Mouse (Mus musculus) MEL (cell line): ENCODE results near the gene Zfp324. TPM values are rescaled to one million over a fixed set of nuclear protein-coding genes. Genes with fewer than 3 reads are reported as not detected.
A peak's percentile ranks its signal among the peaks of the same experiment; 100 is the strongest.

Source experiments
- DNase-seq: peaks from one replicate; pipeline ENCODE4 v3.0.0; 2011; ENCODE audit warnings: low read depth, low spot score
- H3K27ac ChIP-seq: 2 replicates; pipeline ENCODE4 v1.5.1; 2012; ENCODE audit warnings: low read depth, mild to moderate bottlenecking, control low read depth, low read length, moderate library complexity; ENCODE audit not compliant: control insufficient read depth
- H3K27me3 ChIP-seq, 2 experiments: fragments of 150-350 bp in 1 of 2; sonication (generic) in 1 of 2; 2 replicates each; pipeline ENCODE4 v1.6.1; 2012; ENCODE audit warnings: low read length in 2 of 2, mild to moderate bottlenecking in 2 of 2, improper control_type of control experiment in 1 of 2, moderate library complexity in 1 of 2; ENCODE audit not compliant: insufficient read depth in 2 of 2, control insufficient read depth in 1 of 2
- H3K36me3 ChIP-seq, 2 experiments: 2 replicates each; pipeline ENCODE4 v1.6.1; 2012 to 2014; ENCODE audit warnings: low read length in 2 of 2, improper control_type of control experiment in 1 of 2, inconsistent platforms in 1 of 2, mild to moderate bottlenecking in 1 of 2; ENCODE audit not compliant: insufficient read depth in 2 of 2, control insufficient read depth in 1 of 2
- H3K4me1 ChIP-seq, 2 experiments: fragments of 150-350 bp in 1 of 2; sonication (generic) in 1 of 2; 2 replicates each; pipeline ENCODE4 v1.6.1; 2012; ENCODE audit warnings: low read length in 2 of 2, improper control_type of control experiment in 1 of 2, mild to moderate bottlenecking in 1 of 2; ENCODE audit not compliant: insufficient read depth in 2 of 2, control insufficient read depth in 1 of 2
- H3K4me3 ChIP-seq, 2 experiments: fragments of 150-350 bp in 1 of 2; sonication (generic) in 1 of 2; 2 replicates each; pipeline ENCODE4 v1.5.1; 2012; ENCODE audit warnings: low read depth in 2 of 2, low read length in 2 of 2, mild to moderate bottlenecking in 2 of 2, moderate library complexity in 2 of 2, control low read depth in 1 of 2, improper control_type of control experiment in 1 of 2; ENCODE audit not compliant: control insufficient read depth in 1 of 2, insufficient read depth in 1 of 2
- H3K79me2 ChIP-seq: 2 replicates; pipeline ENCODE4 v1.6.1; 2012; ENCODE audit warnings: mild to moderate bottlenecking, low read length, moderate library complexity; ENCODE audit not compliant: control insufficient read depth, poor library complexity, insufficient read depth
- H3K9ac ChIP-seq: 2 replicates; pipeline ENCODE4 v1.6.1; 2012; ENCODE audit warnings: low read depth, mild to moderate bottlenecking, control low read depth, low read length, moderate library complexity; ENCODE audit not compliant: control insufficient read depth, poor library complexity, severe bottlenecking
- H3K9me3 ChIP-seq: fragments of 150-350 bp; sonication (generic); replicated peaks from 2 replicates; pipeline ENCODE4 v1.6.1; 2012; ENCODE audit warnings: mild to moderate bottlenecking, low read length, improper control_type of control experiment, moderate library complexity; ENCODE audit not compliant: insufficient read depth
- CHD1 ChIP-seq: IDR thresholded peaks from 2 replicates; pipeline ENCODE4 v1.6.1; 2012; ENCODE audit warnings: low read depth, mild to moderate bottlenecking, inconsistent platforms, low read length, improper control_type of control experiment
- CTCF ChIP-seq, 3 experiments: IDR thresholded peaks in 2 of 3; conservative IDR thresholded peaks in 1 of 3; 2 replicates each; pipeline ENCODE4 v1.5.1; 2011 to 2012; ENCODE audit warnings: low read length in 3 of 3, low read depth in 2 of 3, mild to moderate bottlenecking in 2 of 3, improper control_type of control experiment in 1 of 3, inconsistent platforms in 1 of 3, mixed read lengths in 1 of 3, moderate library complexity in 1 of 3; ENCODE audit not compliant: control insufficient read depth in 1 of 3, insufficient read depth in 1 of 3, poor library complexity in 1 of 3, severe bottlenecking in 1 of 3
- E2F4 ChIP-seq: IDR thresholded peaks from 2 replicates; pipeline ENCODE4 v1.6.1; 2011; ENCODE audit warnings: low read depth, low read length, improper control_type of control experiment, borderline replicate concordance
- ELF1 ChIP-seq: IDR thresholded peaks from 2 replicates; pipeline ENCODE4 v1.6.1; 2014; ENCODE audit warnings: low read depth, mild to moderate bottlenecking, inconsistent platforms, low read length, improper control_type of control experiment, moderate library complexity
- EP300 ChIP-seq, 2 experiments: IDR thresholded peaks; 2 replicates each; pipeline ENCODE4 v1.6.1; 2011; ENCODE audit warnings: improper control_type of control experiment in 2 of 2, low read length in 2 of 2, low read depth in 1 of 2, mild to moderate bottlenecking in 1 of 2
- ETS1 ChIP-seq: IDR thresholded peaks from 2 replicates; pipeline ENCODE4 v1.6.1; 2012; ENCODE audit warnings: low read depth, mild to moderate bottlenecking, inconsistent platforms, low read length, improper control_type of control experiment, moderate library complexity
- GABPA ChIP-seq: IDR thresholded peaks from 2 replicates; pipeline ENCODE4 v1.6.1; 2012; ENCODE audit warnings: low read depth, mild to moderate bottlenecking, inconsistent platforms, low read length, improper control_type of control experiment, moderate library complexity
- HCFC1 ChIP-seq: IDR thresholded peaks from 2 replicates; pipeline ENCODE4 v1.6.1; 2012; ENCODE audit warnings: low read depth, mild to moderate bottlenecking, inconsistent platforms, low read length, improper control_type of control experiment, moderate library complexity
- JUND ChIP-seq: IDR thresholded peaks from 2 replicates; pipeline ENCODE4 v1.6.1; 2011; ENCODE audit warnings: low read depth, mild to moderate bottlenecking, improper control_type of control experiment, low read length
- POLR2A ChIP-seq, 2 experiments: IDR thresholded peaks; 2 replicates each; pipeline ENCODE4 v1.6.1; 2011 to 2012; ENCODE audit warnings: low read length in 2 of 2, mild to moderate bottlenecking in 2 of 2, control low read depth in 1 of 2, improper control_type of control experiment in 1 of 2, low read depth in 1 of 2, moderate library complexity in 1 of 2; ENCODE audit not compliant: control insufficient read depth in 1 of 2, insufficient read depth in 1 of 2, poor library complexity in 1 of 2
- RCOR1 ChIP-seq: IDR thresholded peaks from 2 replicates; pipeline ENCODE4 v1.6.1; 2012; ENCODE audit warnings: low read depth, mild to moderate bottlenecking, inconsistent platforms, low read length, improper control_type of control experiment
- SMC3 ChIP-seq: IDR thresholded peaks from 2 replicates; pipeline ENCODE4 v1.6.1; 2011; ENCODE audit warnings: low read depth, low read length, improper control_type of control experiment
- TBP ChIP-seq: IDR thresholded peaks from 2 replicates; pipeline ENCODE4 v1.8.0; 2011; ENCODE audit warnings: low read depth, low read length, improper control_type of control experiment
- UBTF ChIP-seq: IDR thresholded peaks from 2 replicates; pipeline ENCODE4 v1.6.1; 2012; ENCODE audit warnings: low read depth, mild to moderate bottlenecking, inconsistent platforms, low read length, improper control_type of control experiment, moderate library complexity, borderline replicate concordance; ENCODE audit not compliant: insufficient read depth
- USF2 ChIP-seq, 2 experiments: IDR thresholded peaks; 2 replicates each; pipeline ENCODE4 v1.6.1; 2011 to 2012; ENCODE audit warnings: improper control_type of control experiment in 2 of 2, low read length in 2 of 2, borderline replicate concordance in 1 of 2, inconsistent platforms in 1 of 2, low read depth in 1 of 2, mild to moderate bottlenecking in 1 of 2; ENCODE audit not compliant: insufficient read depth in 1 of 2
- ZKSCAN1 ChIP-seq: IDR thresholded peaks from 2 replicates; pipeline ENCODE4 v1.6.1; 2012; ENCODE audit warnings: low read depth, mild to moderate bottlenecking, inconsistent platforms, low read length, improper control_type of control experiment, moderate library complexity
- ZNF384 ChIP-seq: IDR thresholded peaks from 2 replicates; pipeline ENCODE4 v1.6.1; 2012; ENCODE audit warnings: low read depth, mild to moderate bottlenecking, inconsistent platforms, low read length, improper control_type of control experiment
- polyA plus RNA-seq, 2 experiments: library from polyadenylated mRNA; stranded (reverse) in 1 of 2; unstranded in 1 of 2; fragments of >175 nt in 1 of 2; fragments of >200 nt in 1 of 2; gene quantifications; 2 replicates each; pipeline versions ENCODE4 v1.2.1 to v1.2.4; 2012; ENCODE audit warnings: low replicate concordance in 2 of 2, low read depth in 1 of 2; ENCODE audit not compliant: insufficient read length in 2 of 2, insufficient read depth in 1 of 2, missing spikeins in 1 of 2
- total RNA-seq: library from RNA; depleted of rRNA; stranded (reverse); fragments of 300-350 nt; gene quantifications from 2 replicates; pipeline ENCODE4 v1.2.3, GENCODE M21; 2012

Gene Zfp324
- total and polyA plus RNA-seq, 3 experiments: 5.2 to 9.9 TPM; not detected in 1

GRCm38 (mm10) chr7:13001584-13001983 is 35.9 kb downstream of the Zfp324 start:
- no peak for DNase-seq
- H3K4me3 ChIP-seq: no peak overlapping the region
- TF ChIP-seq ZKSCAN1: no peak
- no peak for TF ChIP-seq GABPA
- no peak for TF ChIP-seq RCOR1
- TF ChIP-seq USF2 (IDR thresholded peaks at IDR 0.05; ENCODE audit: borderline replicate concordance in 1 of 2, insufficient read depth in 1 of 2, low read depth in 1 of 2, low read length in 2 of 2): no peak
- TF ChIP-seq E2F4: no peak
- no peak for TF ChIP-seq JUND
- TF ChIP-seq ELF1: no peak
- TF ChIP-seq ETS1: no peak
- TF ChIP-seq ZNF384: no peak
- no peak for TF ChIP-seq SMC3
- TF ChIP-seq POLR2A (IDR thresholded peaks at IDR 0.05; ENCODE audit: control insufficient read depth in 1 of 2, insufficient read depth in 1 of 2, low read depth in 1 of 2, low read length in 2 of 2, poor library complexity in 1 of 2): no peak
- TF ChIP-seq EP300 (IDR thresholded peaks at IDR 0.05; ENCODE audit: low read depth in 1 of 2, low read length in 2 of 2): no peak
- no peak for TF ChIP-seq UBTF
- TF ChIP-seq HCFC1: no peak
- TF ChIP-seq CHD1: no peak
- no peak overlapping the region for H3K27ac ChIP-seq
- no peaks in the 10 kb centered on the region for H3K4me1 ChIP-seq
- no peak overlapping the region for H3K9ac ChIP-seq
- H3K79me2 ChIP-seq: no peaks in the 10 kb centered on the region
- no peaks in the 10 kb centered on the region for H3K27me3 ChIP-seq
- H3K9me3 ChIP-seq: no peaks in the 10 kb centered on the region
- no peaks in the 10 kb centered on the region for H3K36me3 ChIP-seq

GRCm38 (mm10) chr7:13003380-13003779 is 37.7 kb downstream of the Zfp324 start:
- Histone ChIP-seq H3K79me2 (peaks cover 8% of the 10 kb centered on the region; the same call in 1 of the 2 replicates), H3K36me3 (no peaks in the 10 kb centered on the region), H3K4me1 (0 out of 4 replicates have a peak, but pooled peaks cover 0 to under 1% of the 10 kb centered on the region in 2 experiments), H3K4me3 (no peak overlapping the region), H3K27ac (no peak overlapping the region), H3K9ac (no peak overlapping the region), H3K9me3 (no peaks in the 10 kb centered on the region), H3K27me3 (no peaks in the 10 kb centered on the region)
- TF ChIP-seq TBP (no peak), CTCF (IDR thresholded peaks at IDR 0.05 in 2 of 3, conservative IDR thresholded peaks at IDR 0.05 in 1 of 3; ENCODE audit: control insufficient read depth in 1 of 3, insufficient read depth in 1 of 3, low read depth in 2 of 3, low read length in 3 of 3, poor library complexity in 1 of 3, severe bottlenecking in 1 of 3) (peak in 1 of 3 experiments; percentile 21; a peak in 1 of 6 replicates)
- no peak for DNase-seq
